Mouse (Mus musculus) heart, postnatal 14 days (tissue): ENCODE measurements around the gene Krtap7-1. TPM values are rescaled to one million over a fixed set of nuclear protein-coding genes. Genes with fewer than 3 reads are reported as not detected.

Experiments
- total RNA-seq, 2 experiments: library from RNA; stranded (reverse); gene quantifications; 2 replicates each; pipeline ENCODE4 v1.2.3; 2021

Gene Krtap7-1
- total RNA-seq, 2 experiments from 2014 or later = not detected

Other genes starting within 250 kb of the Krtap7-1 start
- not detected for gene Krtap21-1, start 104.5 kb downstream of the Krtap7-1 start, total RNA-seq
- gene Krtap6-2, start 88.2 kb downstream of the Krtap7-1 start, total RNA-seq = not detected
- gene Krtap8-1, start 20.4 kb downstream of the Krtap7-1 start, total RNA-seq = not detected
- not detected for gene Krtap11-1, start 62.9 kb upstream of the Krtap7-1 start, total RNA-seq